Mouse (Mus musculus) heart, adult 9 months (tissue): ENCODE measurements at regions not wholly inside any gene's neighbourhood (a gene's known extent, or its start where the extent isn't known, plus 50 kb on each side); places are given as distances from the start of the nearest gene placed in this dataset.
A peak's percentile ranks its signal among the peaks of the same experiment; 100 is the strongest.

Experiments
- DNase-seq, 2 experiments: peaks; one replicate each; pipeline ENCODE4 v3.0.0; 2022; ENCODE audit warnings: low spot score in 2 of 2

- no peak for DNase-seq
Observed at GRCm38 (mm10) chr9:15175866-15176265, 63.0 kb upstream of the Vstm5 start.

- DNase-seq = no peak
Observed at GRCm38 (mm10) chr9:15175412-15175811, 63.4 kb upstream of the Vstm5 start.

GRCm38 (mm10) chr9:15170911-15171310 lies 59.0 kb upstream of the Hephl1 start:
- DNase-seq = peak in 1 of 2 experiments; percentile 11

- DNase-seq = peak in 1 of 2 experiments; percentile 12
Observed at GRCm38 (mm10) chr9:15169714-15170113, 57.8 kb upstream of the Hephl1 start.

- no peak for DNase-seq
Observed at GRCm38 (mm10) chr9:15168961-15169360, 57.1 kb upstream of the Hephl1 start.

GRCm38 (mm10) chr9:15166896-15167295 lies 55.0 kb upstream of the Hephl1 start:
- no peak for DNase-seq

- no peak for DNase-seq
Observed at GRCm38 (mm10) chr9:15166476-15166875, 54.6 kb upstream of the Hephl1 start.
